In the genomic region with DNA sequence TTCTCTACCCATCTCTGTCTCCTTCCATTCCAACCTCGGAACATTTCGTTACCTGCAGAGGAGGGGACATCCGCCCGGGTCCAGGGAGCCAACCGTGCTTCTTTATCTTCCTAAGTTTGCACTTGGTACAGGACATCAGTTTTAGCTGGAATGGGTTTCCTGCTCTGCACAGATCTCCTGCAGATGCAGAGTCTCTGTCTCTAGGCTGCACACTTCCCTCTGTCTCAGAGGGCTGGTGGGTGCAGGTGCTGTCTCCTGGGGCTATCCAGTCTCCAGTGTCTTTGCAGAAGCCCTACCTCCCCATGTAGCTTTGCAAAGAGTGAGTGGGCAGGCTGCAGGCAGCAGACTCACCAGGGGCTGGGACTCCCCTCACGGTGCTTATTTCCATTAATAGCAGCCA, we compare ENCODE assay signal across 14 mouse cellular contexts.
"Had no signal": no experiment of that assay in that cellular context is flagged by ENCODE, and none has a peak within 500 bp of the region (broad histone marks: within the 10 kb centered on the region; RNA-seq: fewer than 3 reads in every experiment).

No protein-coding gene starts in this region.

- DNase-seq: kidney, adult 2 months; kidney, postnatal 14 days; liver; liver, embryonic 13.5 days; liver, postnatal 0 days; lung, postnatal 14 days had no signal

- H3K36me3 ChIP-seq: liver, embryonic 13.5 days had no signal

- H3K27ac ChIP-seq: kidney, embryonic 15.5 days; limb, embryonic 12.5 days; liver, embryonic 13.5 days; lung, embryonic 15.5 days; midbrain, embryonic 12.5 days; neural tube, embryonic 13.5 days; stomach, embryonic 15.5 days had no signal

- H3K4me1 ChIP-seq: kidney, embryonic 15.5 days; limb, embryonic 12.5 days; liver, embryonic 13.5 days; lung, embryonic 15.5 days; midbrain, embryonic 12.5 days; stomach, embryonic 15.5 days had no signal

- H3K4me3 ChIP-seq: kidney, embryonic 15.5 days; limb, embryonic 12.5 days; liver, embryonic 13.5 days; lung, embryonic 15.5 days; midbrain, embryonic 12.5 days; neural tube, embryonic 13.5 days; stomach, embryonic 15.5 days had no signal

- H3K27me3 ChIP-seq: kidney, embryonic 15.5 days; limb, embryonic 12.5 days; liver, embryonic 13.5 days; lung, embryonic 15.5 days; midbrain, embryonic 12.5 days; neural tube, embryonic 13.5 days; stomach, embryonic 15.5 days had no signal

- ATAC-seq: intestine, embryonic 16.5 days; liver, postnatal 0 days; midbrain, embryonic 16.5 days had no signal
